Mouse (Mus musculus) neural tube, embryonic 14.5 days (tissue): ENCODE data around the gene Noxo1. TPM values are rescaled to one million over a fixed set of nuclear protein-coding genes. Genes with fewer than 3 reads are reported as not detected.

Source experiments
- ATAC-seq: fragments of 200-750 bp; cut with Nextera tagmentation; 2 replicates; pipeline ENCODE4 v1.8.0; 2017; ENCODE audit warnings: low read depth, mild to moderate bottlenecking, moderate TSS enrichment, moderate library complexity
- H3K27ac ChIP-seq: fragments of 300-500 bp; sonication (generic); 2 replicates; pipeline ENCODE4 v1.5.1; 2014; ENCODE audit warnings: low read depth, mild to moderate bottlenecking, control low read depth, low read length, moderate library complexity, mixed read lengths
- H3K27me3 ChIP-seq: fragments of 300-500 bp; sonication (generic); 2 replicates; pipeline ENCODE4 v1.6.1; 2014; ENCODE audit warnings: low read length; ENCODE audit not compliant: control insufficient read depth, insufficient read depth
- H3K36me3 ChIP-seq: fragments of 300-500 bp; sonication (generic); 2 replicates; pipeline ENCODE4 v1.6.1; 2014; ENCODE audit warnings: low read length, mixed read lengths; ENCODE audit not compliant: control insufficient read depth, insufficient read depth
- H3K4me1 ChIP-seq: fragments of 300-500 bp; sonication (generic); 2 replicates; pipeline ENCODE4 v1.6.1; 2014; ENCODE audit warnings: low read length; ENCODE audit not compliant: control insufficient read depth, insufficient read depth
- H3K4me2 ChIP-seq: fragments of 300-500 bp; sonication (generic); 2 replicates; pipeline ENCODE4 v1.6.1; 2014; ENCODE audit warnings: mild to moderate bottlenecking, low read depth, low read length, control low read depth
- H3K4me3 ChIP-seq: fragments of 300-500 bp; sonication (generic); 2 replicates; pipeline ENCODE4 v1.5.1; 2014; ENCODE audit warnings: low read depth, low read length, control low read depth, mixed read lengths
- H3K9ac ChIP-seq: fragments of 300-500 bp; sonication (generic); replicated peaks from 2 replicates; pipeline ENCODE4 v1.6.1; 2014; ENCODE audit warnings: low read depth, mild to moderate bottlenecking, control low read depth, low read length, mixed read lengths
- H3K9me3 ChIP-seq: fragments of 300-500 bp; sonication (generic); 2 replicates; pipeline ENCODE4 v1.6.1; 2016; ENCODE audit warnings: low read length; ENCODE audit not compliant: control insufficient read depth
- WGBS: fragments of 180-500 bp; shearing (Covaris S2); extraction: QIAGEN DNeasy Blood & Tissue Kit; methylation state at CpG from one replicate; pipeline ENCODE4 v1.1.7; 2014; 5-methylcytosine and 5-hydroxymethylcytosine counted together
- polyA plus RNA-seq: library from polyadenylated mRNA; unstranded; fragments of >200 nt; fragmentation: Nextera tagmentation; extraction: Ambion mirVana; gene quantifications from 2 replicates; pipeline ENCODE4 v1.2.1, GENCODE M21; 2014

Noxo1 gene
- polyA plus RNA-seq, 1 experiment from 2014 or later: 1.3 TPM

GRCm38 (mm10) chr17:24689251-24690081, 6.6 kb upstream of the Noxo1 start, which contains the start of gene Syngr3:
Syngr3 (minus strand) TSS chr17:24689955.
- Histone ChIP-seq H3K27ac (peak within 1 kb of the TSS; percentile 88), H3K9ac (peak within 1 kb of the TSS; percentile 89), H3K4me1 (peaks cover 15% of the 10 kb centered on the region; the same call in 1 of the 2 replicates), H3K4me3 (peak within 1 kb of the TSS; percentile 74), H3K36me3 (no peaks in the 10 kb centered on the region), H3K4me2 (peak within 1 kb of the TSS; percentile 72), H3K27me3 (peaks cover 13% of the 10 kb centered on the region), H3K9me3 (no peaks in the 10 kb centered on the region)
- under 1% methylated on average over 50 of the region's 55 CpGs for WGBS
- ATAC-seq: peak; percentile 72

GRCm38 (mm10) chr17:24692385-24692784, 3.6 kb upstream of the Noxo1 start:
- Histone ChIP-seq H3K36me3 (no peaks in the 10 kb centered on the region), H3K4me3 (no peak overlapping the region), H3K9ac (no peak overlapping the region), H3K27ac (no peak overlapping the region), H3K27me3 (peaks cover 12% of the 10 kb centered on the region), H3K4me1 (peaks cover 24% of the 10 kb centered on the region; the same call in 1 of the 2 replicates), H3K4me2 (no peak overlapping the region), H3K9me3 (no peaks in the 10 kb centered on the region)
- ATAC-seq: no peak
- 83% methylated on average over 5 of the region's 5 CpGs for WGBS

GRCm38 (mm10) chr17:24695326-24696010, 566 bp upstream of the Noxo1 start:
- H3K36me3 ChIP-seq: peaks cover 10% of the 10 kb centered on the region
- WGBS: 8% methylated on average over 31 of the region's 51 CpGs
- H3K27me3 ChIP-seq: 0 out of 2 replicates have a peak, but pooled peaks cover 2% of the 10 kb centered on the region
- H3K4me1 ChIP-seq: peaks cover 13% of the 10 kb centered on the region; the same call in 1 of the 2 replicates
- H3K27ac ChIP-seq: peak overlapping the region; percentile 78
- no peak; the same call in 1 of the 2 replicates for ATAC-seq
- H3K4me2 ChIP-seq: peak overlapping the region; percentile 68
- H3K9me3 ChIP-seq: no peaks in the 10 kb centered on the region
- H3K4me3 ChIP-seq: peak overlapping the region; percentile 75
- H3K9ac ChIP-seq: peak overlapping the region; percentile 81

- H3K4me2 ChIP-seq: no peak overlapping the region
- no peak for ATAC-seq
- H3K9me3 ChIP-seq: no peaks in the 10 kb centered on the region
- no peaks in the 10 kb centered on the region for H3K27me3 ChIP-seq
- H3K27ac ChIP-seq: no peak overlapping the region
- H3K4me3 ChIP-seq: no peak overlapping the region
- 21% methylated on average over 5 of the region's 5 CpGs for WGBS
- peaks cover 30% of the 10 kb centered on the region for H3K36me3 ChIP-seq
- H3K4me1 ChIP-seq: peaks cover 11% of the 10 kb centered on the region; the same call in 1 of the 2 replicates
- no peak overlapping the region for H3K9ac ChIP-seq
These were observed 2.0 kb downstream of the Noxo1 start for GRCm38 (mm10) chr17:24697985-24698384.

- no peak for ATAC-seq
- Histone ChIP-seq H3K9me3 (no peaks in the 10 kb centered on the region), H3K4me3 (no peak overlapping the region), H3K36me3 (peaks cover 32% of the 10 kb centered on the region), H3K4me1 (peaks cover 11% of the 10 kb centered on the region; the same call in 1 of the 2 replicates), H3K27ac (no peak overlapping the region), H3K4me2 (no peak overlapping the region), H3K9ac (no peak overlapping the region), H3K27me3 (no peaks in the 10 kb centered on the region)
- 66% methylated on average over 9 of the region's 9 CpGs for WGBS
These were observed 2.7 kb downstream of the Noxo1 start for GRCm38 (mm10) chr17:24698715-24699114.

DNA sequence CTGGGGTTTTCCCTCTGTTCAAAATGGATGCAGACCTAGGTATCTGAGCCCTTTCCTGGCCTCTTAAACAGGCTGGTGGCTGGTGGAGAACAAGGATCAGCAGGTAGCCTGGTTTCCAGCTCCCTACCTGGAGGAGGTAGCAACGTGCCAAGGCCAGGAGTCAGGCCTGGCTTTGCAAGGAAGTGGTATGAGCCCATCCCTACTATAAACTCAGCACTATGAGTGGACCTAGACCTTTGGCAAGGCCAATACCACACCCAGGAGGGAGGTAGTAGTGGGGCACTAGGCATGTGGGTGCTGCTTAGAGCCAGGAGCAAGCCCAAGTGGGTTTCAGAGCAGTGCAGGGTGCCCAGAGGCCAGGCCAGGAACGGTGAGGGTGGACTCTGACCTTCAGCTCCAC, 3.4 kb downstream of the Noxo1 start:
- WGBS: 86% methylated on average over 2 of the region's 2 CpGs
- no peaks in the 10 kb centered on the region for H3K9me3 ChIP-seq
- H3K4me2 ChIP-seq: no peak overlapping the region
- peaks cover 39% of the 10 kb centered on the region for H3K36me3 ChIP-seq
- H3K4me3 ChIP-seq: no peak overlapping the region
- H3K4me1 ChIP-seq: peaks cover 11% of the 10 kb centered on the region; the same call in 1 of the 2 replicates
- no peak overlapping the region for H3K9ac ChIP-seq
- H3K27me3 ChIP-seq: no peaks in the 10 kb centered on the region
- ATAC-seq: no peak
- no peak overlapping the region for H3K27ac ChIP-seq

GRCm38 (mm10) chr17:24701251-24701650, 5.2 kb downstream of the Noxo1 start:
- H3K27me3 ChIP-seq: no peaks in the 10 kb centered on the region
- no peak overlapping the region for H3K4me2 ChIP-seq
- H3K4me3 ChIP-seq: no peak overlapping the region
- ATAC-seq: no peak
- 0 out of 2 replicates have a peak, but pooled peaks cover 3% of the 10 kb centered on the region for H3K4me1 ChIP-seq
- H3K9ac ChIP-seq: no peak overlapping the region
- no peaks in the 10 kb centered on the region for H3K9me3 ChIP-seq
- no peak overlapping the region for H3K27ac ChIP-seq
- 95% methylated on average over 9 of the region's 9 CpGs for WGBS
- peaks cover 42% of the 10 kb centered on the region for H3K36me3 ChIP-seq

GRCm38 (mm10) chr17:24705821-24706220, 9.8 kb downstream of the Noxo1 start:
- Histone ChIP-seq H3K9me3 (no peaks in the 10 kb centered on the region), H3K4me2 (no peak overlapping the region), H3K27me3 (no peaks in the 10 kb centered on the region), H3K4me3 (no peak overlapping the region), H3K27ac (no peak overlapping the region), H3K4me1 (peaks cover 7% of the 10 kb centered on the region; the same call in 1 of the 2 replicates), H3K9ac (no peak overlapping the region), H3K36me3 (peaks cover 28% of the 10 kb centered on the region)
- ATAC-seq: no peak
- 97% methylated on average over 3 of the region's 3 CpGs for WGBS
